Mouse (Mus musculus) CH12.LX (cell line): ENCODE data around the gene Fyttd1. TPM values are rescaled to one million over a fixed set of nuclear protein-coding genes. Genes with fewer than 3 reads are reported as not detected.
A peak's percentile ranks its signal among the peaks of the same experiment; 100 is the strongest.

Experiments
- DNase-seq: peaks from one replicate; pipeline ENCODE4 v3.0.0-alpha.2; 2013; ENCODE audit errors: extremely low read depth
- H3K27ac ChIP-seq: 2 replicates; pipeline ENCODE4 v1.5.1; 2012; ENCODE audit warnings: low read depth, mild to moderate bottlenecking, control low read depth, moderate library complexity; ENCODE audit not compliant: insufficient read depth
- H3K27me3 ChIP-seq: replicated peaks from 2 replicates; pipeline ENCODE3; 2012; ENCODE audit warnings: inconsistent platforms
- H3K36me3 ChIP-seq, 2 experiments: replicated peaks in 1 of 2; 2 replicates each; pipeline versions ENCODE3 to v1.6.1; 2012; ENCODE audit warnings: inconsistent platforms in 1 of 2, low read length in 1 of 2, mild to moderate bottlenecking in 1 of 2, mixed read lengths in 1 of 2, moderate library complexity in 1 of 2; ENCODE audit not compliant: control insufficient read depth in 1 of 2, insufficient read depth in 1 of 2
- H3K4me1 ChIP-seq, 2 experiments: 2 replicates each; pipeline ENCODE4 v1.6.1; 2012; ENCODE audit warnings: inconsistent platforms in 1 of 2, moderate library complexity in 1 of 2; ENCODE audit not compliant: insufficient read depth in 2 of 2, control insufficient read depth in 1 of 2
- H3K4me2 ChIP-seq: 2 replicates; pipeline ENCODE4 v1.6.1; 2012; ENCODE audit warnings: low read depth, mild to moderate bottlenecking, control low read depth; ENCODE audit not compliant: poor library complexity, insufficient read depth, severe bottlenecking
- H3K4me3 ChIP-seq, 3 experiments: fragments of 150-350 bp in 1 of 3; sonication (generic) in 1 of 3; replicated peaks in 1 of 3; 2 replicates each; pipeline versions ENCODE3 to v1.5.1; 2011 to 2012; ENCODE audit warnings: low read depth in 2 of 3, low read length in 2 of 3, mild to moderate bottlenecking in 2 of 3, moderate library complexity in 2 of 3, control low read depth in 1 of 3, improper control_type of control experiment in 1 of 3, inconsistent platforms in 1 of 3, mixed read lengths in 1 of 3; ENCODE audit not compliant: poor library complexity in 1 of 3
- H3K79me2 ChIP-seq: replicated peaks from 2 replicates; pipeline ENCODE4 v1.6.1; 2012; ENCODE audit warnings: mild to moderate bottlenecking, moderate library complexity; ENCODE audit not compliant: control insufficient read depth, poor library complexity, insufficient read depth, severe bottlenecking; ENCODE audit errors: extremely low read depth
- H3K9ac ChIP-seq: 2 replicates; pipeline ENCODE4 v1.6.1; 2012; ENCODE audit warnings: low read depth, mild to moderate bottlenecking, control low read depth, moderate library complexity; ENCODE audit not compliant: insufficient read depth
- H3K9me3 ChIP-seq: replicated peaks from 2 replicates; pipeline ENCODE3; 2012; ENCODE audit warnings: low read length, inconsistent platforms, mixed read lengths
- CHD1 ChIP-seq: IDR thresholded peaks from 2 replicates; pipeline ENCODE4 v1.6.1; 2012; ENCODE audit warnings: low read depth, low read length, improper control_type of control experiment, inconsistent platforms
- CTCF ChIP-seq, 2 experiments: IDR thresholded peaks in 1 of 2; conservative IDR thresholded peaks in 1 of 2; 2 replicates each; pipeline ENCODE4 v1.5.1; 2011 to 2012; ENCODE audit warnings: low read depth in 2 of 2, low read length in 2 of 2, improper control_type of control experiment in 1 of 2, inconsistent platforms in 1 of 2, mild to moderate bottlenecking in 1 of 2, moderate library complexity in 1 of 2
- E2F4 ChIP-seq: IDR thresholded peaks from 2 replicates; pipeline ENCODE4 v1.6.1; 2011; ENCODE audit warnings: low read depth, low read length, improper control_type of control experiment; ENCODE audit not compliant: insufficient replicate concordance
- EP300 ChIP-seq: IDR thresholded peaks from 2 replicates; pipeline ENCODE4 v1.6.1; 2011; ENCODE audit warnings: low read length, improper control_type of control experiment
- HCFC1 ChIP-seq: IDR thresholded peaks from 2 replicates; pipeline ENCODE4 v1.6.1; 2012; ENCODE audit warnings: low read depth, mild to moderate bottlenecking, inconsistent platforms, low read length, improper control_type of control experiment
- IRF4 ChIP-seq: IDR thresholded peaks from 2 replicates; pipeline ENCODE4 v1.6.1; 2014; ENCODE audit warnings: low read depth, mild to moderate bottlenecking, inconsistent platforms, low read length, improper control_type of control experiment
- JUN ChIP-seq: IDR thresholded peaks from 2 replicates; pipeline ENCODE4 v1.6.1; 2011; ENCODE audit warnings: low read depth, mild to moderate bottlenecking, low read length, improper control_type of control experiment, moderate library complexity; ENCODE audit not compliant: insufficient read depth
- JUND ChIP-seq: conservative IDR thresholded peaks from 2 replicates; pipeline ENCODE4 v1.6.1; 2011; ENCODE audit warnings: low read depth, low read length, improper control_type of control experiment
- MAFK ChIP-seq: IDR thresholded peaks from 2 replicates; pipeline ENCODE4 v1.6.1; 2011; ENCODE audit warnings: low read length, improper control_type of control experiment; ENCODE audit not compliant: insufficient replicate concordance
- MAZ ChIP-seq: IDR thresholded peaks from 2 replicates; pipeline ENCODE4 v1.6.1; 2012; ENCODE audit warnings: low read depth, mild to moderate bottlenecking, inconsistent platforms, low read length, improper control_type of control experiment, moderate library complexity
- MYC ChIP-seq: IDR thresholded peaks from 2 replicates; pipeline ENCODE4 v1.6.1; 2011; ENCODE audit warnings: low read depth, mild to moderate bottlenecking, improper control_type of control experiment, low read length
- NELFE ChIP-seq: IDR thresholded peaks from 2 replicates; pipeline ENCODE4 v1.6.1; 2011; ENCODE audit warnings: low read depth, low read length, improper control_type of control experiment
- PAX5 ChIP-seq: IDR thresholded peaks from 2 replicates; pipeline ENCODE4 v1.6.1; 2012; ENCODE audit warnings: low read length, inconsistent platforms, mixed read lengths
- POLR2A ChIP-seq: IDR thresholded peaks from 2 replicates; pipeline ENCODE4 v1.6.1; 2011; ENCODE audit warnings: low read depth, mild to moderate bottlenecking, improper control_type of control experiment, low read length
- POLR2AphosphoS2 ChIP-seq: IDR thresholded peaks from 2 replicates; pipeline ENCODE4 v1.6.1; 2011; ENCODE audit warnings: low read depth, low read length, improper control_type of control experiment
- RAD21 ChIP-seq: IDR thresholded peaks from 2 replicates; pipeline ENCODE4 v1.6.1; 2011; ENCODE audit warnings: low read depth, mild to moderate bottlenecking, low read length, improper control_type of control experiment, moderate library complexity
- SMC3 ChIP-seq: IDR thresholded peaks from 2 replicates; pipeline ENCODE4 v1.6.1; 2011; ENCODE audit warnings: low read depth, low read length, improper control_type of control experiment
- USF1 ChIP-seq: IDR thresholded peaks from 2 replicates; pipeline ENCODE4 v1.6.1; 2014; ENCODE audit warnings: low read depth, mild to moderate bottlenecking, inconsistent platforms, low read length, improper control_type of control experiment
- ZC3H11A ChIP-seq: IDR thresholded peaks from 2 replicates; pipeline ENCODE4 v1.6.1; 2012; ENCODE audit warnings: low read depth, mild to moderate bottlenecking, inconsistent platforms, low read length, improper control_type of control experiment
- ZKSCAN1 ChIP-seq: IDR thresholded peaks from 2 replicates; pipeline ENCODE4 v1.6.1; 2012; ENCODE audit warnings: low read depth, inconsistent platforms, low read length, improper control_type of control experiment, borderline replicate concordance
- ZMIZ1 ChIP-seq: IDR thresholded peaks from 2 replicates; pipeline ENCODE4 v1.6.1; 2012; ENCODE audit warnings: low read depth, mild to moderate bottlenecking, inconsistent platforms, low read length, improper control_type of control experiment
- ZNF384 ChIP-seq: IDR thresholded peaks from 2 replicates; pipeline ENCODE4 v1.6.1; 2012; ENCODE audit warnings: low read depth, low read length, improper control_type of control experiment, inconsistent platforms
- dilution Hi-C: fragments of 300-500 bp; cut with MboI; formaldehyde crosslinking; loops from 2 replicates; pipeline ENCODE4 v1.14.3; 2020; ENCODE audit warnings: low sequenced_read_pairs; ENCODE audit not compliant: extremely low pct_unique_long_range_greater_than_20kb, extremely low pct_ligation_motif_present
- in situ Hi-C: fragments of 300-500 bp; cut with MboI; formaldehyde crosslinking; loops from 3 replicates; pipeline ENCODE4 v1.14.3; 2019; ENCODE audit warnings: low sequenced_read_pairs, low pct_ligation_motif_present, low pct_unique_long_range_greater_than_20kb, mixed read lengths
- polyA plus RNA-seq: library from polyadenylated mRNA; unstranded; fragments of >175 nt; gene quantifications from 2 replicates; pipeline ENCODE4 v1.2.1, GENCODE M21; 2012; ENCODE audit warnings: low read depth; ENCODE audit not compliant: insufficient read length
- total RNA-seq, 2 experiments: library from RNA; depleted of rRNA; stranded (reverse); fragments of 300-350 nt in 1 of 2; fragments of >200 nt in 1 of 2; gene quantifications; 2 replicates each; pipeline ENCODE4 v1.2.3; 2012 to 2014

Fyttd1 gene
- total and polyA plus RNA-seq, 3 experiments: 148 to 264 (median 168) TPM

- peaks cover 47 to 89% of the 10 kb centered on the region in 2 experiments for H3K36me3 ChIP-seq
- dilution Hi-C loops (no loop called here), in situ Hi-C loops (no loop called here)
- H3K4me2 ChIP-seq: no peak overlapping the region
- H3K4me1 ChIP-seq: peaks cover 0 to 28% of the 10 kb centered on the region in 2 experiments; a peak in 2 of 4 replicates
- H3K9ac ChIP-seq: no peak overlapping the region
- H3K27me3 ChIP-seq: no peaks in the 10 kb centered on the region
- no peak overlapping the region for H3K4me3 ChIP-seq
- H3K79me2 ChIP-seq: peaks cover 38% of the 10 kb centered on the region
- no peaks in the 10 kb centered on the region for H3K9me3 ChIP-seq
- TF ChIP-seq ZKSCAN1 (no peak), POLR2AphosphoS2 (no peak), JUND (peak; percentile 58), ZC3H11A (peak; percentile 62), MYC (no peak), MAZ (no peak), ZMIZ1 (no peak), MAFK (no peak), ZNF384 (peak; percentile 71), IRF4 (0 out of 2 replicates have a peak, but pooled peaks have one; percentile 22), JUN (0 out of 2 replicates have a peak, but pooled peaks have one; percentile 34), RAD21 (peak; percentile 62), EP300 (no peak), SMC3 (peak; percentile 76), NELFE (no peak), PAX5 (no peak), CTCF (conservative IDR thresholded peaks at IDR 0.05 in 1 of 2, IDR thresholded peaks at IDR 0.05 in 1 of 2; ENCODE audit: low read depth in 2 of 2, low read length in 2 of 2) (peak; percentile 7 to 76; a peak in 2 of 4 replicates), HCFC1 (no peak), USF1 (no peak), E2F4 (no peak), POLR2A (no peak)
- no peak overlapping the region for H3K27ac ChIP-seq
- no peak for DNase-seq
These were observed 10.7 kb downstream of the Fyttd1 start for GRCm38 (mm10) chr16:32887996-32888395.

GRCm38 (mm10) chr16:32889881-32890280 is 12.6 kb downstream of the Fyttd1 start:
- H3K27me3 ChIP-seq: no peaks in the 10 kb centered on the region
- H3K4me1 ChIP-seq: peaks cover 0 to 20% of the 10 kb centered on the region in 2 experiments; a peak in 2 of 4 replicates
- no peak for TF ChIP-seq CHD1
- TF ChIP-seq CTCF (conservative IDR thresholded peaks at IDR 0.05 in 1 of 2, IDR thresholded peaks at IDR 0.05 in 1 of 2; ENCODE audit: low read depth in 2 of 2, low read length in 2 of 2): peak in 1 of 2 experiments; percentile 24; a peak in 1 of 4 replicates
- no peak overlapping the region for H3K9ac ChIP-seq
- H3K9me3 ChIP-seq: no peaks in the 10 kb centered on the region
- no peak overlapping the region for H3K27ac ChIP-seq
- in situ Hi-C loops (no loop called here), dilution Hi-C loops (no loop called here)
- no peak for DNase-seq
- no peak overlapping the region for H3K4me2 ChIP-seq
- H3K79me2 ChIP-seq: peaks cover 27% of the 10 kb centered on the region
- peaks cover 57 to 89% of the 10 kb centered on the region in 2 experiments for H3K36me3 ChIP-seq
- no peak overlapping the region for H3K4me3 ChIP-seq
